Mouse (Mus musculus) left cerebral cortex, adult 2 months (tissue): ENCODE measurements around the gene Thbs4. TPM values are rescaled to one million over a fixed set of nuclear protein-coding genes. Genes with fewer than 3 reads are reported as not detected.

Source experiments
- DNase-seq, 2 experiments: peaks; one replicate each; pipeline ENCODE4 v3.0.0; 2021 to 2022; ENCODE audit warnings: low spot score in 2 of 2, mixed read lengths in 1 of 2; ENCODE audit errors: extremely low spot score in 1 of 2
- H3K27ac ChIP-seq: fragments of 200-600 bp; 2 replicates; pipeline ENCODE4 v1.8.1; 2022
- H3K4me3 ChIP-seq: fragments of 200-600 bp; 2 replicates; pipeline ENCODE4 v1.8.1; 2022
- CTCF ChIP-seq: fragments of 200-600 bp; IDR thresholded peaks from 2 replicates; pipeline ENCODE4 v1.8.1; 2022; ENCODE audit warnings: antibody characterized with exemption, mild to moderate bottlenecking, moderate library complexity
- intact Hi-C: fragments of 180-260 bp; cut with DNase I; formaldehyde crosslinking; loops from one replicate; pipeline ENCODE4 v1.15.1; 2025
- total RNA-seq, 2 experiments: library from RNA; stranded (reverse); gene quantifications; 2 replicates each; pipeline ENCODE4 v1.2.3; 2021

Thbs4 gene
- total RNA-seq, 2 experiments from 2014 or later = 3.4 to 5.8 TPM

DNA sequence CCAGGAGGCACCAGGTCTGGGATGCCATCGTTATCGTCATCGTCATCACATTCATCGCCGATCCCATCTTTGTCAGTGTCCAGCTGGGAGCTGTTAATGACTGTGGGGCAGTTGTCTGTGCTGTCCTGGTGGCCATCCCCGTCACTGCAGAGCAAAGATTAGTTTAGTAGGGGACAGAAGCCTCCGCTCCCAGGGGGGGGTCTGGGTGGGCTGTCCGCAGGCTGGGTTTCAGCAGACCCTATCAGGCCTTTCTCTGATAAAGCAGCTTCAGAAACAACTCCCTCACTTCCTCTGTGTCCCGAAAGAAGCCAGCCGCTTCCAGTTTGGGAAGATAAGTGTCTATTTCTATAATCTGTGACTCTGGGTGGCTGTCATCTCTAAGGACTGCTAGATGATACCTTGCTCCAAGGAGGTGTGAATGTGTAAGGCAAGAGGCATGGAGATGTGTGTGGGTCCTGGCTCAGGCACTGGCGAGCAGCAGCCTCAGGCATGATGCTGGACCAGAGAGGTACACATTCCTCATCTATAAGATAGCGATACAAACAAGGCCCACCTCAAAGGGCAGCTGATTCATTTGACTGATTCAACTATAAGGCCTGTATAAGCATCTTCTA is 36.5 kb downstream of the Thbs4 start:
- no peak for TF ChIP-seq CTCF
- Histone ChIP-seq H3K27ac (no peak overlapping the region), H3K4me3 (no peak overlapping the region)
- no peak for DNase-seq
- intact Hi-C loops = loop anchor here (2.0 to 10.0 kb wide), 3 partner anchors 299 to 647 kb away; no protein-coding TSS in a partner anchor

DNA sequence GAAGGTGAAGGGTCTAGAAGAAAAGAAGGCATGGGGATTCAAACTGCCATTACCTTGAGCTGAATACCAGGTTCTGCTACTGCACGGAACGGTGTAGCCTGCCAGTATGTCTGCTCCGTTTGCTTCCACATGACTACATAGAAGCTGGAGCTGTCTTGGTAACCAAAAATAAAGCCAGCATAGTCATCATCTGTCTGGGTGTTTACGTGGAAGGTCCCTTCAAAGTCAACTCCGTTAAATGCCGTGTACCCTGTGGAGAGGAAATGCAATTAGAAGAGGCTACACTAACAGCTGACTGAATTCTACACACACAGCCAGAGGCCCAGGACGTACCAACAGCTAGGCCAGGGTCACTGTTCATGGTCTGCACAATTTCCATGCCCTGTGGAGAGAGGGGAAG is 39.6 kb downstream of the Thbs4 start:
- no peak for DNase-seq

DNA sequence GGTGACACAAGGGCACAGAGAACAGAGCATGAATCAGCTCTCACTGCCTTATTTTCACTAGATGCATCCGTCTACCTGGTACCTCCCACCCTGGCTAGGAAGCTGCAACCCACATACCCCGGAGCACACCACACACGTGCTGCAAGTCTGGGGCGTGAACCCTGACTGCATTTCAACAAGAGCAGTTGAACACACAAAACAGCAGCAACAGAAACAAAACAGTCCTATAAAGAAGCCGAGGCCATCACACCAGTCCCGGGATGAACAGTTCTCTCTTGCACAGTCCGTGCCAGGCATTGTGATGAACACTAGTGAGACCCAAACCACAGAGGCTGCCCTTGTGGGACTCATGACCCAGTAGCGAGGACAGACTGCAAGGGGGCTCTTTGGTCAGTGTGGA is 40.9 kb downstream of the Thbs4 start:
- no peak for DNase-seq
- intact Hi-C loops = loop anchor here (2.0 to 10.0 kb wide), 5 partner anchors 89 to 651 kb away; partner anchors contain the start of gene Mtx3
- TF ChIP-seq CTCF = no peak
- H3K27ac ChIP-seq = no peak overlapping the region
- no peak overlapping the region for H3K4me3 ChIP-seq

More for the DNA sequence above, 39.6 kb downstream of the Thbs4 start:
- no peak overlapping the region for H3K27ac ChIP-seq
- TF ChIP-seq CTCF = no peak
- intact Hi-C loops = loop anchor here (5.0 to 10.0 kb wide), 2 partner anchors 302 to 650 kb away; no protein-coding TSS in a partner anchor
- no peak overlapping the region for H3K4me3 ChIP-seq

DNA sequence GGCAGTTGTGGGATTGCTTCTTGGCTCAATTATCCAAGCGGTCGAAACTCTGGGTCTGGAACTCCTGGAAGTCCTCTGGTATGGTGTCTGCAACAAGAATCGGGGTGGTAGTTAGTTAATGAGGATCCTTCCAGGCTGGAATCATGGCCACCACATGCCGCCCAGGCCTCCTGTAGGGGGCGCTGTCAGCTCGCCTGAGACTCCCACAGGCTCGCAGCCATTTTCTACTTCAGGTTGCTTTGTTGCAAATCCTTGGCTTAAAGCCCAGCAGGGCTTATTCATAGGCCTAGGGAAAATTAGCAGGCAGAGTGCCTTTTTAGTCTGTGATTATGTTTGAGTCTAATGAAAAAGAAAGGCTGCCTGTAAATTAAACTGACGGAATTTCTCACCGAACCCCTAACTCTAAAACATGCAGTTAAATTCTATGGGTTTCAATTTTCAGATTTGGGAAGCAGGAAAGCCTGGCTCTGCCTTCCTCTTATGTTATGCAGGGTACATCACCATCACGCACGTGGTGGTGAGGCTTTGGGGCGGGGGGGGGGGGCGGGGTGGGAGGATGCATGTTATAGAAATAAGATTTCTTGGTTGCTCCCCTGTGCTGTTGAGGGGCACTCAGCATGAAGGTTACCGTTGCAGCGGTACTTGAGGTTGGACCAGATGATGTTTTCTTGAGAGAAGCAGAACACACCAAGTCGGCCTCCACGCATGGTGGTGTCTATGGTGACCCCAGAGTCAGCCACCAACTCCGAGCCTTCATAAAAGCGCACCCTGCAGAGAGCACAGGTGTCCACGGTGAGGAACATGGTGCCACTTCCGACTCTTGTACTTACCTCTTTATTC is 42.7 kb downstream of the Thbs4 start:
- DNase-seq = peak; percentile 90 to 96
- Histone ChIP-seq H3K27ac (peak overlapping the region; percentile 76), H3K4me3 (peak overlapping the region; percentile 9; the same call in 1 of the 2 replicates)
- intact Hi-C loops = loop anchor here (1.0 to 10.0 kb wide), 8 partner anchors 90 to 967 kb away; partner anchors contain the start of gene Mtx3
- peak; percentile 99 for TF ChIP-seq CTCF

DNA sequence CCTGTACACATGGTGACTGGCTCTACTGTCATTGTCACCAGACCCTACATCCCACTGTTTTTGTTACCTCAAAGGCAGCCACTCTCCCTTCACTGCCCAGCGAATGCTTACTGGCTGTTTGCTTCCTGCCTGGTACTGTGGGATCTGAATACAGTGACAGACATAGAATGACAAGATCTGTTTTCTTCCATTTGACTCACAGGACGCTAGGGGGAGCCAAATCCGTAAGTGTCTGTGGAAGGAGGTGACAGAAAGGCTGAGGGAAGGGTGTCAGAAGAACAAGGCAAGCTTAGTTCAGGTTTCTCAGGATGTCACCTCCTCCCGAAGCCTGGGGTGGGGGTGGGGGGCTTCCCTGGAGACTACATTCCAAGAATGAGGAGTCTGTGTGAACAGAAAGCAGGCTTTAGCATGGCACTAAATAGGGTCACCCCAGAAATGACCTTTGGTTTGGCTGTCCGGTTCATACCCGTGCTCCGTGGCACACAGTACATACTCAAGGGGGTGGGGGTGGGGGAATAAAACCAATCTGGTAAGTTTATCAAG is 43.6 kb downstream of the Thbs4 start:
- Histone ChIP-seq H3K4me3 (no peak overlapping the region; the same call in 1 of the 2 replicates), H3K27ac (peak overlapping the region; percentile 45; the same call in 1 of the 2 replicates)
- DNase-seq = peak; percentile 72 to 77
- intact Hi-C loops = loop anchor here (1.0 to 10.0 kb wide), 7 partner anchors 91 to 968 kb away; partner anchors contain the start of gene Mtx3
- TF ChIP-seq CTCF = peak; percentile 71

DNA sequence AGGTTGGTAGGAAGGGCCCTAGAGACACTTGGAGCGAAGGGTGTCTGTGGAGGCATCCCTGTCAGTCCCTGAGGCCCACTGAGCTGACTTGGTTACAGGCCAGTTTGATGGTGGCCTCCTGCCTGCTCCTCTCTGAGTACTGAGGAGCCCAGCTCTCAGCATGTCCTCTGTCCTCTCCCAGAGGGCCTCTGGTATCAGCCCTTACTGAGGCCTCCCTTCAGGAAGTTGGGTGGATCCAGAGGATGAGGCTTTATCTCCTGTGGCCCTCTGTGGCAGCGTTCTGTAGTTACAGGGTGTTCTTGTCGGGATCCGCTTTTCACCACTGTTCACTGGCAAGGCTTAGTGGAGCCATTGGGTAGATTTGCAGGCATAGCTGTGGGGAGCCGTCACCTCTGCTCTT is 51.3 kb downstream of the Thbs4 start:
- no peak overlapping the region for H3K27ac ChIP-seq
- no peak overlapping the region for H3K4me3 ChIP-seq
- no peak for DNase-seq
- no peak for TF ChIP-seq CTCF
- intact Hi-C loops = no loop called here

DNA sequence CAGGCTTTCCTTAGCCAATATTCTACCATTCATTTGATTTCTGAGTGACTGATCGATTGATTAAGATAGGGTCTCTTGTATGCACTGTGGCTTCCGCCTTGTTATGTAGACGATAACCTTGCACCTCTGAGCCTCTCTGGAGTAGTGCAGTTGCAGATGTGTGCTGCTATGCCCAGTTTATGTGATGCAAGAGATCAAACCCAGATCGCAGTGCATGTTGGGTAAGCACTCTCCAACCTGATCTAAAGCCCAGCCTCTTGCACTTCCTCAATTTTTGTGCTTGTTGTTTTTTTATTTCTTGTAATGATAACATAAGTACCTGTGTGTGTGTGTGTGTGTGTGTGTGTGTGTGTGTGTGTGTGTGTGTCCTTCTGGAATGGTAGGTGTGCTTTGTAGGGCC is 51.7 kb downstream of the Thbs4 start:
- TF ChIP-seq CTCF = no peak
- DNase-seq = no peak
- Histone ChIP-seq H3K4me3 (no peak overlapping the region), H3K27ac (no peak overlapping the region)
- intact Hi-C loops = no loop called here

DNA sequence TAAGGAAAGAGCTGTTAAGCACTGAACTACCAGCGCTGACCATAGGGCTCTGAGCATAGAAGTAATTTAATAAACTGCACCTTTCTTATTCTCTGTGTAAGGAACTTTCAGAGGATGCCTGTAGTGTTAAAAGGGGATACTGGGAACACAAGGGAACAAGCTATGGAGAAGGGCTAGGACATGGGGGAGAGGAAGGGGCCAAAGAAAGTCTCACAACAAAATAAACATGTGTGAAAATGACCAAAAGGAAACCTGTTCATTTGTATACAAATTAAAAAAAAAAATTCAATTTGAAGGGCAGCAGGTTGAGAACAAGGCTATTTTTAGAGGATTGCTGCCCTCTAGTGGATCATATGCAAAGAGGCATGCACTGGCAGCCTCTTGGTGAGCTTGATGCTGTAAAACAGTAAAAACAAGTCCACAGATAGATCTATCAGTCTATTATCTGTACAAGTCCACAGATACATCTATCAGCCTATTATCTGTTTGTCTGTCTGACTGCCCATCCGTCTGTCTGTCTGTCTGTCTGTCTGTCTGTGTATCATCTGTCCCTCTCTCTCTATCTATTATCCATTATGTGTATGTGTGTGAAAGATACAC is 53.8 kb downstream of the Thbs4 start:
- Histone ChIP-seq H3K4me3 (no peak overlapping the region), H3K27ac (no peak overlapping the region)
- intact Hi-C loops = loop anchor here (1.0 to 2.0 kb wide), 2 partner anchors 160 to 380 kb away; no protein-coding TSS in a partner anchor
- peak; percentile 91 for TF ChIP-seq CTCF
- no peak for DNase-seq

DNA sequence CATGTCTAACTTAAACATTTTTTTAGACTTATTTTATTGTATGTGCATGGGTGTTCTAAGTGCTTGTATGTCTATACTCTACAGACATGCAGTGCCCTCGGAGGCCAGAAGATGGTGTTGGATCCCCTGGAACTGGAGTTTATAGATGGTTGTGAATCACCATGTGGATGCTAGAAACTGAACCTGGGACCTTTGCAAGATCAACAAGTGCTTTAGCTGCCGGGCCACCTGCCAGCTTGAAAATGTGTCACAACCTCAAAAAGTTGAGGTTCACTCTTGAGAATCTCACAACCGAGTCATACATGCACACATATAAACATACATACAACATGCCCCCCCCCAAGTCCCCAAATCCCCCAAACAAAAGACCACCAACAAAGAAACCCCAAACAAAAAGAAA is 54.8 kb downstream of the Thbs4 start:
- Histone ChIP-seq H3K27ac (no peak overlapping the region), H3K4me3 (no peak overlapping the region)
- no peak for DNase-seq
- no peak for TF ChIP-seq CTCF
- intact Hi-C loops = loop anchor here (1.0 to 2.0 kb wide), 2 partner anchors 160 to 379 kb away; no protein-coding TSS in a partner anchor

DNA sequence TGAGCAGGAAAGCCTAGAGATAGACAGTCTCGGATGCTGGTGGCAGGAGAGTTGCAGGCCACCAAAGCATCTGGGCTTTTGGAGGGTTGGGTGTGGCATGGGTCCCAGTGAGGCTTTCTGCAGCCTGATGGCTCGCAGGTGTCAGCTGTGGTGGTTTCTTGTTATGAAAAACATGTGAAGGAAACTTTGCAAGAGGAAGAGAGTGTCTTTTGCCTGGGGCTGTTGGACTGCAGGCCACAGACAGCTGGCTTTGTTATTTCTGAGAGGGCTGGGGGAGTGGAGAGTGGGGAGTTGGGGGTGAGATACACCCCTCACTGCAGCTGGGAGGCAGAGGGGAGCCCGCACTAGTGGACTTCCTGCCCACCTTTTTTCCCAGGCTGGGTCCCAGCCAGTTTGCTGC is 55.8 kb downstream of the Thbs4 start:
- TF ChIP-seq CTCF = no peak
- Histone ChIP-seq H3K27ac (no peak overlapping the region), H3K4me3 (no peak overlapping the region)
- intact Hi-C loops = no loop called here
- DNase-seq = no peak

DNA sequence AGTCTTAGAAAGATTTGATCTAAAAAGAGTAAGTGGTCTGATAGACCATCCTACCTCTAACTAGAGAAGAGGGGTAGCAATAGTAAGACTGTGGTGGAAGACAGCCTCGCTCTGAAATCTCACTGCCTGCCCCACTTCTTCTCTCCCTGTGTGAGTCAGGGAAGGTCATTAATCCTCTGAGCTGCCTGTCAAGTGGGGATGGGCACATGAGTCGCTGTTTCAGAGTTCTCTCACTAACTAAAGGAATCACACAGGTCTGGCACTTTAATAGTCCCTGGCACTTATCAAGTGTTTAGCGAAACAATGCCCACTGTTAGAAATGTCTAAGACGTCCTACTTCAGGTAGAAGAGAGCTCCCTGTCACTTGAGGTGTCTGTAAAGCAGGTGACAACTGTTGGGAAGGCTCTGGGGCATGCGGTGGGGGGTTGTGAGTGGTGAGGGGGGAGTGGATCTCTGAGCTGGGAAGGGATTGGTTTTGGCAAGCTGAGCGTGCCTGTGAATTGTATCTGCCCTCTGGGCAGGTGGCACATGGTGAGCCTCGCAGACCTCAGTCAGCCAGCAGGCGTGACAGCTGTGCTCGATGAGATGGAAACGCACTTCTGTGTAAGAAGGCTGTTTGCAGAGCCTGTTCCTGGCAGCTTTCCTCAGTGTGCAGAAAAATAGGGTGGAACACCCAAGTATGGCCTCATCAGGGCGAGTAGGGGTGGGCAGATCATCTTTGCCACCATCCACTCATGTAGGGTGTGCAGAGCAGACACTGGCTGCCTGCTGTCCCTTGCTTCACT is 57.9 kb downstream of the Thbs4 start:
- intact Hi-C loops = no loop called here
- Histone ChIP-seq H3K4me3 (no peak overlapping the region), H3K27ac (no peak overlapping the region)
- no peak for TF ChIP-seq CTCF
- no peak for DNase-seq
